Mouse (Mus musculus) myocyte (in vitro differentiated cells): ENCODE data around the gene Ccnd1.

Source experiments
- CEBPB ChIP-seq: IDR thresholded peaks from 2 replicates; pipeline ENCODE4 v1.6.1; 2011; ENCODE audit warnings: mild to moderate bottlenecking, moderate library complexity; ENCODE audit not compliant: poor library complexity, insufficient read depth, severe bottlenecking
- E2F4 ChIP-seq: IDR thresholded peaks from one replicate; pipeline ENCODE4 v1.6.1; 2011; ENCODE audit warnings: mild to moderate bottlenecking, control low read depth, moderate library complexity; ENCODE audit not compliant: insufficient read depth
- MAX ChIP-seq: IDR thresholded peaks from one replicate; pipeline ENCODE4 v1.6.1; 2011; ENCODE audit warnings: low read depth, mild to moderate bottlenecking, control low read depth
- MYOD1 ChIP-seq, 3 experiments: IDR thresholded peaks; one replicate each; pipeline ENCODE4 v1.6.1; 2011; ENCODE audit warnings: control low read depth in 2 of 3, low read depth in 2 of 3, mild to moderate bottlenecking in 2 of 3, moderate library complexity in 1 of 3; ENCODE audit not compliant: insufficient read length in 2 of 3, control insufficient read depth in 1 of 3
- MYOG ChIP-seq, 3 experiments: IDR thresholded peaks; one replicate each; pipeline ENCODE4 v1.6.1; 2011; ENCODE audit warnings: control low read depth in 2 of 3, low read depth in 2 of 3, mild to moderate bottlenecking in 2 of 3; ENCODE audit not compliant: insufficient read length in 2 of 3, control insufficient read depth in 1 of 3, insufficient read depth in 1 of 3
- POLR2A ChIP-seq: IDR thresholded peaks from one replicate; pipeline ENCODE4 v1.6.1; 2011; ENCODE audit warnings: low read depth, mild to moderate bottlenecking, control low read depth, moderate library complexity; ENCODE audit not compliant: insufficient read length
- POLR2AphosphoS2 ChIP-seq: IDR thresholded peaks from one replicate; pipeline ENCODE4 v1.6.1; 2011; ENCODE audit warnings: low read depth, control low read depth; ENCODE audit not compliant: insufficient read length
- REST ChIP-seq: IDR thresholded peaks from one replicate; pipeline ENCODE4 v1.6.1; 2011; ENCODE audit warnings: mild to moderate bottlenecking, control low read depth, moderate library complexity; ENCODE audit not compliant: insufficient read depth, insufficient read length
- SRF ChIP-seq: IDR thresholded peaks from one replicate; pipeline ENCODE4 v1.6.1; 2011; ENCODE audit warnings: low read depth; ENCODE audit not compliant: control insufficient read depth, insufficient read length
- TCF12 ChIP-seq: IDR thresholded peaks from one replicate; pipeline ENCODE4 v1.6.1; 2011; ENCODE audit warnings: mild to moderate bottlenecking, control low read depth; ENCODE audit not compliant: poor library complexity, insufficient read depth, severe bottlenecking
- USF1 ChIP-seq: IDR thresholded peaks from one replicate; pipeline ENCODE4 v1.6.1; 2011; ENCODE audit warnings: low read depth, mild to moderate bottlenecking, control low read depth, moderate library complexity

DNA sequence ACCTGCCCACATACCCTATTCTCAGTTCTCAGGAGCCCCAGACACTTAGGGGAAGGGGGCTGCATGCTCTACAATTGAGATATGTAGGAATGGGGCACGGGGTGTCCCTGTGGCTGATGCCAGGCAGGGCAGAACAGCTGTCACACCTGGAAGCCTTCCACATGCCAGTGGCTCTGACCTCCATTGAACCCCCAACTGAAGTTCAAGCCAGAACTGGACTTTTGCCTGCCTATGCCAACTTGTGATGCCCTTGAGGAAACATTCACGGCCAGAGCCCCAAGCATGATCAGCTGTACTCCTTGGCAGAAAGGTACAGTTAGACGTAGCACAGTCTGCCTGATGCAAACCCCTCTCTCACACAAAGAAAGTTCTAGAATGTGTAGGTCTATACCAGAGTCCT lies 6.4 kb downstream of the Ccnd1 start:
- TF ChIP-seq TCF12 (no peak), POLR2A (no peak), USF1 (no peak), CEBPB (no peak), E2F4 (no peak), POLR2AphosphoS2 (no peak), MAX (no peak), MYOG (IDR thresholded peaks at IDR 0.05; ENCODE audit: control insufficient read depth in 1 of 3, insufficient read depth in 1 of 3, insufficient read length in 2 of 3, low read depth in 2 of 3) (peak in 1 of 3 experiments; percentile 41), MYOD1 (IDR thresholded peaks at IDR 0.05; ENCODE audit: control insufficient read depth in 1 of 3, insufficient read length in 2 of 3, low read depth in 2 of 3) (peak in 2 of 3 experiments; percentile 20 to 46), REST (no peak), SRF (no peak)
